Mouse (Mus musculus) myocyte (in vitro differentiated cells): ENCODE measurements around the gene Gng12. TPM values are rescaled to one million over a fixed set of nuclear protein-coding genes. Genes with fewer than 3 reads are reported as not detected.

ENCODE experiments used
- H3K27me3 ChIP-seq: one replicate; pipeline ENCODE4 v1.6.1; 2011; ENCODE audit not compliant: control insufficient read depth, insufficient read depth, insufficient read length
- H3K36me3 ChIP-seq: one replicate; pipeline ENCODE4 v1.6.1; 2011; ENCODE audit not compliant: control insufficient read depth, insufficient read depth
- H3K4me2 ChIP-seq: one replicate; pipeline ENCODE4 v1.6.1; 2011; ENCODE audit warnings: low read depth, control low read depth
- H3K4me3 ChIP-seq: one replicate; pipeline ENCODE4 v1.5.1; 2011; ENCODE audit warnings: mild to moderate bottlenecking, control low read depth, moderate library complexity
- H3K79me2 ChIP-seq: one replicate; pipeline ENCODE4 v1.6.1; 2011; ENCODE audit not compliant: control insufficient read depth, insufficient read depth
- H3ac ChIP-seq: one replicate; pipeline ENCODE4 v1.6.1; 2011; ENCODE audit not compliant: control insufficient read depth, insufficient read length
- CEBPB ChIP-seq: IDR thresholded peaks from 2 replicates; pipeline ENCODE4 v1.6.1; 2011; ENCODE audit warnings: mild to moderate bottlenecking, moderate library complexity; ENCODE audit not compliant: poor library complexity, insufficient read depth, severe bottlenecking
- E2F4 ChIP-seq: IDR thresholded peaks from one replicate; pipeline ENCODE4 v1.6.1; 2011; ENCODE audit warnings: mild to moderate bottlenecking, control low read depth, moderate library complexity; ENCODE audit not compliant: insufficient read depth
- MAX ChIP-seq: IDR thresholded peaks from one replicate; pipeline ENCODE4 v1.6.1; 2011; ENCODE audit warnings: low read depth, mild to moderate bottlenecking, control low read depth
- MYOD1 ChIP-seq, 3 experiments: IDR thresholded peaks; one replicate each; pipeline ENCODE4 v1.6.1; 2011; ENCODE audit warnings: control low read depth in 2 of 3, low read depth in 2 of 3, mild to moderate bottlenecking in 2 of 3, moderate library complexity in 1 of 3; ENCODE audit not compliant: insufficient read length in 2 of 3, control insufficient read depth in 1 of 3
- MYOG ChIP-seq, 3 experiments: IDR thresholded peaks; one replicate each; pipeline ENCODE4 v1.6.1; 2011; ENCODE audit warnings: control low read depth in 2 of 3, low read depth in 2 of 3, mild to moderate bottlenecking in 2 of 3; ENCODE audit not compliant: insufficient read length in 2 of 3, control insufficient read depth in 1 of 3, insufficient read depth in 1 of 3
- POLR2A ChIP-seq: IDR thresholded peaks from one replicate; pipeline ENCODE4 v1.6.1; 2011; ENCODE audit warnings: low read depth, mild to moderate bottlenecking, control low read depth, moderate library complexity; ENCODE audit not compliant: insufficient read length
- POLR2AphosphoS2 ChIP-seq: IDR thresholded peaks from one replicate; pipeline ENCODE4 v1.6.1; 2011; ENCODE audit warnings: low read depth, control low read depth; ENCODE audit not compliant: insufficient read length
- REST ChIP-seq: IDR thresholded peaks from one replicate; pipeline ENCODE4 v1.6.1; 2011; ENCODE audit warnings: mild to moderate bottlenecking, control low read depth, moderate library complexity; ENCODE audit not compliant: insufficient read depth, insufficient read length
- SRF ChIP-seq: IDR thresholded peaks from one replicate; pipeline ENCODE4 v1.6.1; 2011; ENCODE audit warnings: low read depth; ENCODE audit not compliant: control insufficient read depth, insufficient read length
- TCF12 ChIP-seq: IDR thresholded peaks from one replicate; pipeline ENCODE4 v1.6.1; 2011; ENCODE audit warnings: mild to moderate bottlenecking, control low read depth; ENCODE audit not compliant: poor library complexity, insufficient read depth, severe bottlenecking
- TCF3 ChIP-seq: IDR thresholded peaks from one replicate; pipeline ENCODE4 v1.6.1; 2011; ENCODE audit warnings: low read depth, control low read depth; ENCODE audit not compliant: insufficient read length
- USF1 ChIP-seq: IDR thresholded peaks from one replicate; pipeline ENCODE4 v1.6.1; 2011; ENCODE audit warnings: low read depth, mild to moderate bottlenecking, control low read depth, moderate library complexity
- polyA plus RNA-seq: library from polyadenylated mRNA; unstranded; fragments of >200 nt; fragmentation: generic; extraction: Trizol; gene quantifications from one replicate; pipeline ENCODE4 v1.2.1, GENCODE M21; 2012; ENCODE audit warnings: missing spikeins

Gene Gng12
- polyA plus RNA-seq, 1 experiment, result 37.8 TPM

- peak overlapping the region; percentile 77 for H3K4me2 ChIP-seq
- no peaks in the 10 kb centered on the region for H3K36me3 ChIP-seq
- no peaks in the 10 kb centered on the region for H3K27me3 ChIP-seq
- H3ac ChIP-seq, result peak overlapping the region; percentile 68
- no peak for TF ChIP-seq TCF12
- TF ChIP-seq USF1, result no peak
- TF ChIP-seq POLR2A, result no peak
- peak overlapping the region; percentile 32 for H3K4me3 ChIP-seq
- peaks cover 11% of the 10 kb centered on the region for H3K79me2 ChIP-seq
Observed at GRCm38 (mm10) chr6:66896921-66897645, 886 bp downstream of the Gng12 start.

GRCm38 (mm10) chr6:66897994-66898393, 1.8 kb downstream of the Gng12 start:
- Histone ChIP-seq H3K79me2 (peaks cover 11% of the 10 kb centered on the region), H3K27me3 (no peaks in the 10 kb centered on the region), H3K4me2 (peak overlapping the region; percentile 77), H3ac (no peak overlapping the region), H3K36me3 (no peaks in the 10 kb centered on the region), H3K4me3 (peak overlapping the region; percentile 32)
- TF ChIP-seq POLR2AphosphoS2, result no peak
- TF ChIP-seq MYOD1 (IDR thresholded peaks at IDR 0.05; ENCODE audit: control insufficient read depth in 1 of 3, insufficient read length in 2 of 3, low read depth in 2 of 3), result no peak
- TF ChIP-seq CEBPB, result no peak
- TF ChIP-seq MAX, result no peak
- TF ChIP-seq SRF, result no peak
- no peak for TF ChIP-seq MYOG (IDR thresholded peaks at IDR 0.05; ENCODE audit: control insufficient read depth in 1 of 3, insufficient read depth in 1 of 3, insufficient read length in 2 of 3, low read depth in 2 of 3)
- TF ChIP-seq REST, result no peak
- TF ChIP-seq POLR2A, result no peak

- no peak overlapping the region for H3ac ChIP-seq
- TF ChIP-seq MAX (no peak), TCF12 (no peak), CEBPB (no peak), MYOD1 (IDR thresholded peaks at IDR 0.05; ENCODE audit: control insufficient read depth in 1 of 3, insufficient read length in 2 of 3, low read depth in 2 of 3) (no peak), POLR2AphosphoS2 (no peak), TCF3 (no peak), E2F4 (no peak), POLR2A (no peak)
- H3K36me3 ChIP-seq, result no peaks in the 10 kb centered on the region
- no peaks in the 10 kb centered on the region for H3K27me3 ChIP-seq
- no peak overlapping the region for H3K4me2 ChIP-seq
- H3K4me3 ChIP-seq, result no peak overlapping the region
- H3K79me2 ChIP-seq, result peaks cover 22% of the 10 kb centered on the region
Observed at GRCm38 (mm10) chr6:66901926-66902325, 5.7 kb downstream of the Gng12 start.

DNA sequence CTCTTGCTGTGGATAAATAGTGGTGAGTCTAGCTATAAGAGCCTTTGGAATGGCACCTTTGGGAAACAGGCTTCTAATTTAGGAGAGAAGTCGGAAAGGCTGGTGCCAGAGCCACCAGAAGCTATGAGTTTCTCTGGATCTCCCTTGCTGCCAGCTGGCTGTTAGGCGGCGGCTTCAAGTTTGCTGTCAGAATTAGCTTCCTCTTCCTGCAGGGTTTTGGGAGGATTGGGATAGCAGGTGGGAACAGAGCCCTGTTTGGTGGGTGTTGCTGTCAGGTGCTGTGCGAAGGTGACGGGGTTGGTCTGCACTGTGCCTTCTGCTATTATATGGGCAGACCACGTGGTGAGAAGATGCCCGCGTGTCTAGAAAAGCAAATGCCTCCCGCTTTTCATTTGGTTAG, 7.0 kb downstream of the Gng12 start:
- no peak for TF ChIP-seq USF1
- TF ChIP-seq POLR2A, result no peak
- no peak for TF ChIP-seq POLR2AphosphoS2
- TF ChIP-seq REST, result no peak
- no peak for TF ChIP-seq MAX
- no peak for TF ChIP-seq TCF3
- TF ChIP-seq MYOD1 (IDR thresholded peaks at IDR 0.05; ENCODE audit: control insufficient read depth in 1 of 3, insufficient read length in 2 of 3, low read depth in 2 of 3), result no peak
- TF ChIP-seq CEBPB, result no peak
- no peak for TF ChIP-seq E2F4
- no peak for TF ChIP-seq SRF
- no peak for TF ChIP-seq MYOG (IDR thresholded peaks at IDR 0.05; ENCODE audit: control insufficient read depth in 1 of 3, insufficient read depth in 1 of 3, insufficient read length in 2 of 3, low read depth in 2 of 3)
- no peak for TF ChIP-seq TCF12
- Histone ChIP-seq H3ac (no peak overlapping the region), H3K36me3 (no peaks in the 10 kb centered on the region), H3K4me2 (no peak overlapping the region), H3K79me2 (peaks cover 20% of the 10 kb centered on the region), H3K4me3 (no peak overlapping the region), H3K27me3 (no peaks in the 10 kb centered on the region)

DNA sequence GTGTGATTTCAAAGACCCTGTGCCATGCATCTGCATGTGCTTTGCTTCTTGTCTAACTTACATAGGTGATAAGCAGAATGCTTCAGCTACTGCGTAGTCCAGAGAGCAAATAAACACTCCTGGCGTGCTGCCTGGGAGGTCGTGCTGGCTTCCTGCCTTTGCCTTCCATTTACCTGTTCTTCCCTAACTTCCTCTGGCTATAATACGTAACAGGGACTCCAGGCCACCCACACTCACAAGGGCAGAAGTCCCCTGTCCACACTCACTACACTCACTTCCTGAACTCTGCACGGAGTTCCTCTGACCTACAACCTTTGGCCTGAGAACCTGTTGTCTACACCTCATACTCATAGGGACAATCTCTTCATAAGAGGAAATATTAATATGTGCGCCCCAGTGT, 7.5 kb downstream of the Gng12 start:
- Histone ChIP-seq H3K27me3 (no peaks in the 10 kb centered on the region), H3ac (no peak overlapping the region), H3K4me2 (no peak overlapping the region), H3K36me3 (no peaks in the 10 kb centered on the region), H3K4me3 (no peak overlapping the region), H3K79me2 (peaks cover 15% of the 10 kb centered on the region)
- no peak for TF ChIP-seq SRF
- no peak for TF ChIP-seq USF1
- no peak for TF ChIP-seq E2F4
- no peak for TF ChIP-seq POLR2A
- TF ChIP-seq MYOG (IDR thresholded peaks at IDR 0.05; ENCODE audit: control insufficient read depth in 1 of 3, insufficient read depth in 1 of 3, insufficient read length in 2 of 3, low read depth in 2 of 3), result no peak
- no peak for TF ChIP-seq CEBPB
- no peak for TF ChIP-seq TCF12
- no peak for TF ChIP-seq POLR2AphosphoS2
- TF ChIP-seq MYOD1 (IDR thresholded peaks at IDR 0.05; ENCODE audit: control insufficient read depth in 1 of 3, insufficient read length in 2 of 3, low read depth in 2 of 3), result no peak
- no peak for TF ChIP-seq TCF3
- TF ChIP-seq REST, result no peak
- TF ChIP-seq MAX, result no peak
